Mouse (Mus musculus) limb, embryonic 14.5 days (tissue): ENCODE results near the gene Vsig10l. TPM values are rescaled to one million over a fixed set of nuclear protein-coding genes. Genes with fewer than 3 reads are reported as not detected.
A peak's percentile ranks its signal among the peaks of the same experiment; 100 is the strongest.

ENCODE experiments used
- ATAC-seq: fragments of 200-750 bp; cut with Nextera tagmentation; 2 replicates; pipeline ENCODE4 v1.8.0; 2017; ENCODE audit warnings: low read depth, moderate number of reproducible peaks, moderate TSS enrichment; ENCODE audit not compliant: low FRiP score
- DNase-seq: peaks from one replicate; pipeline ENCODE4 v3.0.0-alpha.2; 2015; ENCODE audit warnings: low spot score
- H3K27ac ChIP-seq: fragments of 300-500 bp; sonication (generic); replicated peaks from 2 replicates; pipeline ENCODE4 v1.5.1; 2014; ENCODE audit warnings: low read depth, mild to moderate bottlenecking, low read length, moderate library complexity, mixed read lengths
- H3K27me3 ChIP-seq: fragments of 300-500 bp; sonication (generic); 2 replicates; pipeline ENCODE4 v1.6.1; 2014; ENCODE audit warnings: low read length, mixed read lengths; ENCODE audit not compliant: control insufficient read depth, insufficient read depth
- H3K36me3 ChIP-seq: fragments of 300-500 bp; sonication (generic); 2 replicates; pipeline ENCODE4 v1.6.1; 2014; ENCODE audit warnings: mild to moderate bottlenecking, low read length, moderate library complexity, mixed read lengths; ENCODE audit not compliant: control insufficient read depth, insufficient read depth
- H3K4me1 ChIP-seq: fragments of 300-500 bp; sonication (generic); 2 replicates; pipeline ENCODE4 v1.6.1; 2014; ENCODE audit warnings: antibody characterized with exemption, low read length, mixed read lengths; ENCODE audit not compliant: control insufficient read depth, insufficient read depth
- H3K4me2 ChIP-seq: fragments of 300-500 bp; sonication (generic); replicated peaks from 2 replicates; pipeline ENCODE4 v1.6.1; 2014; ENCODE audit warnings: low read depth, mild to moderate bottlenecking, low read length, moderate library complexity; ENCODE audit not compliant: severe bottlenecking
- H3K4me3 ChIP-seq: fragments of 300-500 bp; sonication (generic); replicated peaks from 2 replicates; pipeline ENCODE4 v1.5.1; 2014; ENCODE audit warnings: low read length
- H3K9ac ChIP-seq: fragments of 300-500 bp; sonication (generic); 2 replicates; pipeline ENCODE4 v1.6.1; 2014; ENCODE audit warnings: mild to moderate bottlenecking, low read depth, low read length, moderate library complexity; ENCODE audit not compliant: severe bottlenecking
- H3K9me3 ChIP-seq: fragments of 300-500 bp; sonication (generic); 2 replicates; pipeline ENCODE4 v1.6.1; 2016; ENCODE audit warnings: low read length; ENCODE audit not compliant: control insufficient read depth
- POLR2A ChIP-seq: fragments of 200-500 bp; IDR thresholded peaks from 2 replicates; pipeline ENCODE4 v1.8.0; 2012; ENCODE audit warnings: inconsistent platforms, mild to moderate bottlenecking, moderate library complexity, borderline replicate concordance; ENCODE audit not compliant: insufficient read depth, insufficient read length; ENCODE audit errors: extremely low read depth
- WGBS: fragments of 180-500 bp; shearing (Covaris S2); extraction: QIAGEN DNeasy Blood & Tissue Kit; methylation state at CpG from one replicate; pipeline ENCODE4 v1.1.7; 2014; 5-methylcytosine and 5-hydroxymethylcytosine counted together
- polyA plus RNA-seq, 2 experiments: library from polyadenylated mRNA; depleted of rRNA in 1 of 2; stranded (reverse) in 1 of 2; unstranded in 1 of 2; fragments of >200 nt; fragmentation: Nextera tagmentation in 1 of 2; extraction: Ambion mirVana in 1 of 2; gene quantifications; 2 replicates each; pipeline versions ENCODE4 v1.2.1 to v1.2.3; 2012 to 2014

Gene Vsig10l
- polyA plus RNA-seq, 2 experiments, result 5.0 to 6.6 TPM

DNA sequence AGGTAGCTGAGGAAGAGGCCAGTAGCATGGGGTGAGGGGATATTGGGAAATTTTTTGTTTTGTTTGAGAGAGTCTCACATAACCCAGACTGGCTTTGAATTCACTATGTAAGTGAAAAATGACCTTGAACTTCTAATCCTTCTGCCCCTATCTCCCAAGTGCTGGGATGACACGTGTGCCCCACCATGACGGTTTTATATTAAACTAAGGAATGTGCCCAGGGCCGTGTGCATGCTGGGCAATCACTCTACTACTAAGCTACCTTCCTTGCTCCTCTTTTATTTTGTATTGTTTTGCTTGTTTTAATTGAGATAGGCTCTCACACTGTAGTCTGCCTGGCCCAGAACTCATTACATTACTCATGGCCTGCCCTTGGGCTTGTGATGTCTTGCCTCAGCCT, 21.9 kb upstream of the Vsig10l start:
- WGBS, result 80% methylated on average over 3 of the region's 3 CpGs
- no peaks in the 10 kb centered on the region for H3K9me3 ChIP-seq
- no peak for TF ChIP-seq POLR2A
- H3K4me2 ChIP-seq, result no peak overlapping the region
- no peak overlapping the region for H3K27ac ChIP-seq
- ATAC-seq (no peak), DNase-seq (no peak)
- no peak overlapping the region for H3K9ac ChIP-seq
- H3K36me3 ChIP-seq, result no peaks in the 10 kb centered on the region
- H3K4me1 ChIP-seq, result peaks cover 19% of the 10 kb centered on the region
- H3K27me3 ChIP-seq, result no peaks in the 10 kb centered on the region
- no peak overlapping the region for H3K4me3 ChIP-seq

DNA sequence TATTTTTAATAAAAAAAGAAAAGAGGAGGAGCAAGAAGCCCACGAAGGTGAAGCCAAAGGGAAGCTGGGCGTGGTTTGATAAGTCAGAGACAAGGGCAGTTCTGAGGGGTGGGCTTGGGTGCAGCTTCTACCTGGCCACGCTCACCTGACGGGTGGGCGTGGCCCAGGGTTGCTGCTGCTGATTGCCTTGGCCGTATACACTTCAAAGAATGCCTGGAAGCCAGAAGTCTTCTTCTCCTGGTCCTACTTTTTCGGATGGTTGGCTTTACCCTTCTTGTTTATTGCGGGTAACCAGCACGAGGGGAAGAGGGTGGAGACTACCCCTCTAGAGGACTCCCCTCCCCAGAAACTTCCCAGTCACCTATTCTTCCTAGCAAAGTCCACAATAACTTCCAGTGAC, 20.3 kb upstream of the Vsig10l start:
- H3K27ac ChIP-seq, result peak overlapping the region; percentile 93
- TF ChIP-seq POLR2A, result no peak
- no peaks in the 10 kb centered on the region for H3K36me3 ChIP-seq
- H3K27me3 ChIP-seq, result no peaks in the 10 kb centered on the region
- 10% methylated on average over 9 of the region's 9 CpGs for WGBS
- H3K4me1 ChIP-seq, result peaks cover 20% of the 10 kb centered on the region
- no peaks in the 10 kb centered on the region for H3K9me3 ChIP-seq
- H3K9ac ChIP-seq, result peak overlapping the region; percentile 65
- peak overlapping the region; percentile 46 for H3K4me3 ChIP-seq
- no peak for ATAC-seq
- peak overlapping the region; percentile 75 for H3K4me2 ChIP-seq
- DNase-seq, result no peak

DNA sequence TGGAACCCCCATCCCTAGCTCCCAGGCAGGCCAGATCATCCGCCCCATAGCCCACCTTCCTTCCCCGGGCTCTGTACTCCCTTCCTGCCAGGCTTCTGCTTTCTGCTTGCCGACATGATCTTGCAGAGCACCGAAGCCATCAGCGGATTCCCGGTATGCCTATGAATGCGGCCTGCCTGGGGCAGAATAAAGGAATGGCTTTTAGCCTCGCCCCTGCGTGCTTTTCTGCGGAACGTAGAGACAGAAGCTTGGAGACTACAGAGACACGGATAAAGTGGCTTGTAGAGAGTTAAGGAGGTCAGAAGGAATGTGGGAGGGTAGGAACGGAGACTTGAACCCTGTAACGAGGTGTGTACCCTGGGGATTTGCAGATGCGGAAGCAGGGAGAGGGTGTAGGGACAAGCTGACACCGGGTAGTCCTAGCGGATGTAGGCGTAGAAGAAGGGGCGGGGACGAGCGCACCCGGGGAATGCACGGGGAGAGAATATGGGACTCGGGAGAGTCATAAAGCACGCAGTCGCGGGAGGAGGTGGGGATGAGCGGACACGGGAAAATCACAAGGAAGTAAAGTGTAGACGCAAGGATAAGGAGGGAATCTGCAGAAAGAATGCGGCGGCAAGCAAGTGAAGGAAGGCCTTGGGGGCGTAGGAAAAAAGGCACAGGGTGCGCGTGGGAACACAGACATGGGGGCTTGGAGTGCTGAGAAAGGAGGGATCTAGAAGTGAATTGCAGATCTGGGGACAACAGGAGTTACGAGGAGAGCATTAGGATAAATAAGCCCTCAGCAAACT, 19.6 kb upstream of the Vsig10l start:
- Histone ChIP-seq H3K9ac (peak overlapping the region; percentile 65), H3K36me3 (no peaks in the 10 kb centered on the region), H3K9me3 (no peaks in the 10 kb centered on the region), H3K27ac (peak overlapping the region; percentile 93), H3K4me2 (peak overlapping the region; percentile 75), H3K4me3 (peak overlapping the region; percentile 46), H3K27me3 (no peaks in the 10 kb centered on the region), H3K4me1 (peaks cover 22% of the 10 kb centered on the region)
- peak; percentile 43; the same call in 1 of the 2 replicates for TF ChIP-seq POLR2A
- WGBS, result under 1% methylated on average over 36 of the region's 36 CpGs
- ATAC-seq, result peak; percentile 87
- DNase-seq, result peak; percentile 61

DNA sequence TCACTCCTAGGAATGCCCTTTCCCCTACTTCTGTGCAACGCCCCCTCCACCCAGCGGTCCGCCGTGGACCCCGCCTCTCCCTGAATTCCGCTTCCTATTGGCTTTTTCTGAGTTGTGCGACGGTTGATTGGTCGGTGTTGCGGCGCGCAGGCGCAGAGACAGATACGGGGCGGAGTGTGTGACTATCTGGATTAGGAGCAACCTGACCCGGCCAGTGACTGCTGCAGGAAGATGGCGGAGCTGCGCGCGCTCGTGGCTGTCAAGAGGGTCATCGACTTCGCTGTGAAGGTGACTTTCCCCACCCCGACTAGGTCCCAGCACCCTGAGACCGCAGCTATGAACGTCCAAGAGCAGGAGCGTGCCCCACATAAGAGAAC, 19.0 kb upstream of the Vsig10l start, which contains the start of the genes Etfb and Gm45233:
Gene Etfb (plus strand): TSS at position 167 of the 377 bp plus-strand sequence.
Gene Gm45233 (plus strand): TSS at position 212 of the 377 bp plus-strand sequence.
- Histone ChIP-seq H3K27me3 (no peaks in the 10 kb centered on the region), H3K9me3 (no peaks in the 10 kb centered on the region), H3K4me3 (peak within 1 kb of the TSS; percentile 46), H3K4me2 (peak within 1 kb of the TSS; percentile 84), H3K27ac (peak within 1 kb of the TSS; percentile 93), H3K36me3 (no peaks in the 10 kb centered on the region), H3K4me1 (peaks cover 22% of the 10 kb centered on the region), H3K9ac (peak within 1 kb of the TSS; percentile 65)
- TF ChIP-seq POLR2A, result no peak
- DNase-seq (peak; percentile 94), ATAC-seq (peak; percentile 98)
- under 1% methylated on average over 27 of the region's 27 CpGs for WGBS

DNA sequence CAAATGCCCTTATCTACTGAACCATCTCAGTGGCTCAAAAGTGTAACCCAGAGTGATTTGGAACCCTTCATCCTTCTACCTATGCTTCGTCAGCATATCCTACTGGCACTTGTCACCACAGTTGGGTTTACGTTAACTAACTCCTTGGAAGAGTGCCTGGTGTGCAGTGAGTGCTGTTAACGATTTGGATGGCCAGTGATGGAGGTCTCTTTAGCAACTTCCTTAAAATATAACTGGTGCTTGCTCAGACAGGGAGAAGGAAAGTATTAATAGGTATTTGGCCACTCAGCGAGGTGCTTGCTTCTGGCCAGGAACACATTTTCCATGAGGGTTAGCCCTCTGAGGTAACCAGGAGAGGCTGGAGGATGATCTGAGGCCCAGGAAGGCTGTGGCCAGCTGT, 15.2 kb upstream of the Vsig10l start:
- H3K4me3 ChIP-seq, result no peak overlapping the region
- 88% methylated on average over 4 of the region's 4 CpGs for WGBS
- DNase-seq, result no peak
- H3K4me1 ChIP-seq, result peaks cover 16% of the 10 kb centered on the region
- no peak overlapping the region for H3K9ac ChIP-seq
- H3K27me3 ChIP-seq, result no peaks in the 10 kb centered on the region
- no peaks in the 10 kb centered on the region for H3K9me3 ChIP-seq
- TF ChIP-seq POLR2A, result no peak
- no peak overlapping the region for H3K27ac ChIP-seq
- 0 out of 2 replicates have a peak, but pooled peaks cover 7% of the 10 kb centered on the region for H3K36me3 ChIP-seq
- no peak overlapping the region for H3K4me2 ChIP-seq
- ATAC-seq, result no peak

DNA sequence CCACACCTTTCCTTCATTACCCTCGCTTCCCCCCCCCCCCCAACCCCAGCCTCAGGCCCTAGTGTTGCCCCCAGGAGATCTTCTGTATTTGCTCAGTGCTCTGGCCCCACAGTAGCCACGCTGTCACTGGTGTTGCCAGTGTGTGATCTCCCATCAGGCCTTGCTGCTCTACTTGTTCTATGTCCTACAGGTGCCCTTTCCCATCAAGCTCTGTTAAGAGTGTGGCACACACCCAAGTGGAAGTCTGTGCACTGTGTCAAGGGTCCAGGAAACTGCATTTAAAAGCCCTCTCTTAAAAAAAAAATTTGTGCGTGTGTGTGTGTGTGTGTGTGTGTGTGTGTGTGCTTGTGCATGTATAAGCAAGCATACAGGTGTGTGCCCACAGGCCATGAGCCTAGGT, 14.7 kb upstream of the Vsig10l start:
- Histone ChIP-seq H3K9me3 (no peaks in the 10 kb centered on the region), H3K4me2 (no peak overlapping the region), H3K9ac (no peak overlapping the region), H3K36me3 (peaks cover 11% of the 10 kb centered on the region), H3K27ac (no peak overlapping the region), H3K4me1 (peaks cover 12% of the 10 kb centered on the region), H3K27me3 (no peaks in the 10 kb centered on the region), H3K4me3 (no peak overlapping the region)
- TF ChIP-seq POLR2A, result no peak
- no peak for DNase-seq
- no peak for ATAC-seq
- WGBS, result 86% methylated on average over 3 of the region's 3 CpGs
